Mouse (Mus musculus): ENCODE measurements around the gene Ptprj. TPM values are rescaled to one million over a fixed set of nuclear protein-coding genes. Genes with fewer than 3 reads are reported as not detected.

Ptprj gene
- polyA plus RNA-seq, 1 experiment = 9.1 TPM

- TF ChIP-seq POLR2A (IDR thresholded peaks at IDR 0.05; ENCODE audit: control insufficient read depth, low read depth, low read length) (no peak), CTCF (IDR thresholded peaks at IDR 0.05; ENCODE audit: control insufficient read depth, insufficient read depth, insufficient replicate concordance, low read depth, low read length) (no peak)
- H3K4me3 ChIP-seq (ENCODE audit: control insufficient read depth, low read depth, low read length) = no peak overlapping the region
Observed at GRCm38 (mm10) chr2:90548541-90548940, 31.9 kb downstream of the Ptprj start.

DNA sequence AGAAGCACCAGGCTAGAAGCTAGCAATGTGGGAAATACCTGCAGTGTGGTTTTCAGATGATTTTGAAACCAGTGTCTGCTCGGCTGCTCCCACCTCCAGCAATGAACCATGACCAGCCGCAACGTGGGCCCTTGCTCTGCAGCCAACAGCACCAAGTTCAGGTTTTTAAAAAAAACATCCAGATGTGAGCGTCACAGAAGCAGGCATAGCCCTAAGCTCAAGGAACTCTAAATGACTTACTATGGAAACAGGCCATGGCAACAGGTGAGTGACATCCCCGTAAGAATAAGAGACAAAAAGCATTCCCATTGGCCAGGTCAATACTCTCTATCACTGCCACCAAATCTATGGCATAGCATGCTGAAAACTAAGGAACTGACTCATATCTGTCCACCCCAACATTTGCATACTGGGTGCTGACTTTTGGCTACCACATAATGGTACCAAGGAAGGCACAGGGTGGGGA lies 33.3 kb downstream of the Ptprj start:
- Histone ChIP-seq H3K27me3 (ENCODE audit: control insufficient read depth, insufficient read depth, low read length) (no peaks in the 10 kb centered on the region), H3K36me3 (ENCODE audit: control insufficient read depth, insufficient read depth, low read length) (no peaks in the 10 kb centered on the region), H3K4me3 (ENCODE audit: control insufficient read depth, low read depth, low read length) (no peak overlapping the region), H3K27ac (ENCODE audit: control insufficient read depth, insufficient read depth, low read depth, low read length) (no peak overlapping the region), H3K4me1 (ENCODE audit: control insufficient read depth, insufficient read depth, low read length) (no peaks in the 10 kb centered on the region)
- TF ChIP-seq POLR2A (IDR thresholded peaks at IDR 0.05; ENCODE audit: control insufficient read depth, low read depth, low read length) (no peak), CTCF (IDR thresholded peaks at IDR 0.05; ENCODE audit: control insufficient read depth, insufficient read depth, insufficient replicate concordance, low read depth, low read length) (no peak)

More at GRCm38 (mm10) chr2:90548541-90548940, 31.9 kb downstream of the Ptprj start:
- H3K4me1 ChIP-seq (ENCODE audit: control insufficient read depth, insufficient read depth, low read length) = peaks cover 2% of the 10 kb centered on the region; the same call in 1 of the 2 replicates
- H3K27me3 ChIP-seq (ENCODE audit: control insufficient read depth, insufficient read depth, low read length) = no peaks in the 10 kb centered on the region
- no peak overlapping the region for H3K27ac ChIP-seq (ENCODE audit: control insufficient read depth, insufficient read depth, low read depth, low read length)
- no peaks in the 10 kb centered on the region for H3K36me3 ChIP-seq (ENCODE audit: control insufficient read depth, insufficient read depth, low read length)

DNA sequence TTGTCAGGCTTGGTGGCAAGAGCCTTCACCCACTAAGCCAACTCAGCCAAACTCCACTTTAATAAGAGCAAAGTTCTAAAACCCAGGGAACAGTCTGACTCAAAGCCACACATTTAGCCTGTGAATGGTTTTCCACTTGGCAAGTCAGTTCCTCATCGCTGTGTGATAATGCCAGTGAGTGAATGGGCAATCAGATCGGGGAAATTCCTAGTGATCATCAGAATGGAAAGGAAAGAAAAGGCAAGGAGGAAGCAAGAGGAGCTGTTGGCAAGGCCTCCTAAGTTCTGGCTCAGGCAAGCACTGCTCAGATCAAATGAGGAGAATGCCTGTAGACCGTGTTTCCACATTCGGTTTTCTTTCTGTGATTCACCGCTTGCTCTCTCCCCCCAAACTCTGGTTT lies 35.2 kb downstream of the Ptprj start:
- no peak for TF ChIP-seq POLR2A (IDR thresholded peaks at IDR 0.05; ENCODE audit: control insufficient read depth, low read depth, low read length)
- TF ChIP-seq CTCF (IDR thresholded peaks at IDR 0.05; ENCODE audit: control insufficient read depth, insufficient read depth, insufficient replicate concordance, low read depth, low read length) = no peak
- no peaks in the 10 kb centered on the region for H3K4me1 ChIP-seq (ENCODE audit: control insufficient read depth, insufficient read depth, low read length)
- H3K4me3 ChIP-seq (ENCODE audit: control insufficient read depth, low read depth, low read length) = no peak overlapping the region
- no peaks in the 10 kb centered on the region for H3K27me3 ChIP-seq (ENCODE audit: control insufficient read depth, insufficient read depth, low read length)
- no peak overlapping the region for H3K27ac ChIP-seq (ENCODE audit: control insufficient read depth, insufficient read depth, low read depth, low read length)
- no peaks in the 10 kb centered on the region for H3K36me3 ChIP-seq (ENCODE audit: control insufficient read depth, insufficient read depth, low read length)

GRCm38 (mm10) chr2:90543989-90544388 lies 36.5 kb downstream of the Ptprj start:
- Histone ChIP-seq H3K27me3 (ENCODE audit: control insufficient read depth, insufficient read depth, low read length) (no peaks in the 10 kb centered on the region), H3K4me1 (ENCODE audit: control insufficient read depth, insufficient read depth, low read length) (no peaks in the 10 kb centered on the region), H3K27ac (ENCODE audit: control insufficient read depth, insufficient read depth, low read depth, low read length) (no peak overlapping the region), H3K4me3 (ENCODE audit: control insufficient read depth, low read depth, low read length) (no peak overlapping the region), H3K36me3 (ENCODE audit: control insufficient read depth, insufficient read depth, low read length) (no peaks in the 10 kb centered on the region)
- TF ChIP-seq CTCF (IDR thresholded peaks at IDR 0.05; ENCODE audit: control insufficient read depth, insufficient read depth, insufficient replicate concordance, low read depth, low read length) (no peak), POLR2A (IDR thresholded peaks at IDR 0.05; ENCODE audit: control insufficient read depth, low read depth, low read length) (no peak)

DNA sequence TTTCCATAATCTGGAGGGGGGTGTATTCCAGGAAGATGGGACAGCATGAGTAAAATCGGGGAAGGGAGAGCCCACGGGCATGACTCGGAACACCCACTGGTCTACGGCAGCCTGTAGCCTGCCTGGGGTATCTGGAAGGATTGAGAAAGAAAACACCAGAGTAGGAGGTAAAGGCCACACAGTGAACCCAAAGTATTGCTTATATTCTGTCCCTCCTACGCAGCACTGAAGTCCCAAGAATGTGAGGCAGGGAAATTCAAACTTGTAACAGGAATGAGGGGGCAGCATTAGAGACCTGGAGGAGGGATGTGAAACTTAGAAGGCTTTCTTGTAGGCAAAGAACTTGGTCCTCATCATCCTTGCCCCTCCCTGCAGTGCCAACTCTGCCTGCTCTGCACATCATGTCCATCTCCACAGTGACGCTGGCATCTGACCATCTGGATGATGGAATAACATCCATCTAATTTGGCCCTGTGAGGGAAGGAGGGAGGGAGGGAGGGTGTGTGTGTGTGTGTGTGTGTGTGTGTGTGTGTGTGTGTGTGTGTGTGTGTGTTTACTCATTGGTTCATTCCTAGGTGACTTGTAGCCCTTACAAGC lies 37.2 kb downstream of the Ptprj start:
- H3K36me3 ChIP-seq (ENCODE audit: control insufficient read depth, insufficient read depth, low read length) = no peaks in the 10 kb centered on the region
- no peak overlapping the region for H3K4me3 ChIP-seq (ENCODE audit: control insufficient read depth, low read depth, low read length)
- H3K27me3 ChIP-seq (ENCODE audit: control insufficient read depth, insufficient read depth, low read length) = no peaks in the 10 kb centered on the region
- TF ChIP-seq POLR2A (IDR thresholded peaks at IDR 0.05; ENCODE audit: control insufficient read depth, low read depth, low read length) = no peak
- no peak for TF ChIP-seq CTCF (IDR thresholded peaks at IDR 0.05; ENCODE audit: control insufficient read depth, insufficient read depth, insufficient replicate concordance, low read depth, low read length)
- H3K27ac ChIP-seq (ENCODE audit: control insufficient read depth, insufficient read depth, low read depth, low read length) = no peak overlapping the region
- no peaks in the 10 kb centered on the region for H3K4me1 ChIP-seq (ENCODE audit: control insufficient read depth, insufficient read depth, low read length)

- Histone ChIP-seq H3K27me3 (ENCODE audit: control insufficient read depth, insufficient read depth, low read length) (no peaks in the 10 kb centered on the region), H3K4me3 (ENCODE audit: control insufficient read depth, low read depth, low read length) (no peak overlapping the region), H3K36me3 (ENCODE audit: control insufficient read depth, insufficient read depth, low read length) (no peaks in the 10 kb centered on the region), H3K27ac (ENCODE audit: control insufficient read depth, insufficient read depth, low read depth, low read length) (no peak overlapping the region), H3K4me1 (ENCODE audit: control insufficient read depth, insufficient read depth, low read length) (no peaks in the 10 kb centered on the region)
- no peak for TF ChIP-seq POLR2A (IDR thresholded peaks at IDR 0.05; ENCODE audit: control insufficient read depth, low read depth, low read length)
- TF ChIP-seq CTCF (IDR thresholded peaks at IDR 0.05; ENCODE audit: control insufficient read depth, insufficient read depth, insufficient replicate concordance, low read depth, low read length) = no peak
Observed at GRCm38 (mm10) chr2:90542656-90543055, 37.8 kb downstream of the Ptprj start.

DNA sequence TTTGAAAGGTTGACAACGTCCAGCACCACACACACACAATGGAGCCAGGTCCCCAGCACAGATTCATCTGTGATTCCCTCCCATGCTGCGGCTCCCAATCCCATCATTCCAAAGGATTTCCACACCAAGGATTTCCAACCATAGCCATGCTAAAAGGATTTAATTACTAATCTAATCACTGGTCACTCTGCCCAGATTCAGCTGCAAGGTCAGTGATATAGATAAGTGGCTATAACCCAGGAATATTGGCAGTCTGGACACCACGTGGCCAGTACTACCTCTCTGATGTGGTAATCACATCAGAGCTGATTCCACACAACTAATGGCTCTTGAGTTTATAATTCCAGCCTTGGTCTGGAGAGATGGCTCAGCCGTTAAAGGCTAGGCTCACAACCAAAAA lies 41.2 kb downstream of the Ptprj start:
- Histone ChIP-seq H3K4me3 (ENCODE audit: control insufficient read depth, low read depth, low read length) (no peak overlapping the region), H3K27ac (ENCODE audit: control insufficient read depth, insufficient read depth, low read depth, low read length) (no peak overlapping the region), H3K4me1 (ENCODE audit: control insufficient read depth, insufficient read depth, low read length) (no peaks in the 10 kb centered on the region), H3K27me3 (ENCODE audit: control insufficient read depth, insufficient read depth, low read length) (no peaks in the 10 kb centered on the region), H3K36me3 (ENCODE audit: control insufficient read depth, insufficient read depth, low read length) (no peaks in the 10 kb centered on the region)
- TF ChIP-seq CTCF (IDR thresholded peaks at IDR 0.05; ENCODE audit: control insufficient read depth, insufficient read depth, insufficient replicate concordance, low read depth, low read length) = no peak
- TF ChIP-seq POLR2A (IDR thresholded peaks at IDR 0.05; ENCODE audit: control insufficient read depth, low read depth, low read length) = no peak
